Mouse (Mus musculus) forebrain, embryonic 13.5 days (tissue): ENCODE data around the gene Ifitm10. TPM values are rescaled to one million over a fixed set of nuclear protein-coding genes. Genes with fewer than 3 reads are reported as not detected.
A peak's percentile ranks its signal among the peaks of the same experiment; 100 is the strongest.

Source experiments
- ATAC-seq: fragments of 200-750 bp; cut with Nextera tagmentation; 2 replicates; pipeline ENCODE4 v1.8.0; 2017
- H3K27ac ChIP-seq: fragments of 300-500 bp; sonication (generic); 2 replicates; pipeline ENCODE4 v1.5.1; 2015; ENCODE audit warnings: inconsistent platforms, mild to moderate bottlenecking, moderate library complexity
- H3K27me3 ChIP-seq: fragments of 300-500 bp; sonication (generic); 2 replicates; pipeline ENCODE4 v1.6.1; 2015; ENCODE audit warnings: mild to moderate bottlenecking, inconsistent platforms
- H3K36me3 ChIP-seq: fragments of 300-500 bp; sonication (generic); 2 replicates; pipeline ENCODE4 v1.6.1; 2015; ENCODE audit warnings: mild to moderate bottlenecking, inconsistent platforms; ENCODE audit not compliant: poor library complexity, severe bottlenecking
- H3K4me1 ChIP-seq: fragments of 300-500 bp; sonication (generic); 2 replicates; pipeline ENCODE4 v1.6.1; 2015; ENCODE audit warnings: inconsistent platforms
- H3K4me2 ChIP-seq: fragments of 300-500 bp; sonication (generic); 2 replicates; pipeline ENCODE4 v1.6.1; 2015; ENCODE audit warnings: inconsistent platforms, mild to moderate bottlenecking, moderate library complexity
- H3K4me3 ChIP-seq: fragments of 300-500 bp; sonication (generic); 2 replicates; pipeline ENCODE4 v1.5.1; 2015; ENCODE audit warnings: mild to moderate bottlenecking, inconsistent platforms
- H3K9ac ChIP-seq: fragments of 300-500 bp; sonication (generic); 2 replicates; pipeline ENCODE4 v1.6.1; 2015; ENCODE audit warnings: mild to moderate bottlenecking, inconsistent platforms
- H3K9me3 ChIP-seq: fragments of 300-500 bp; sonication (generic); replicated peaks from 2 replicates; pipeline ENCODE4 v1.6.1; 2016; ENCODE audit warnings: inconsistent platforms
- WGBS: fragments of 180-500 bp; shearing (Covaris S2); methylation state at CpG from one replicate; pipeline ENCODE4 v1.1.7; 2015; 5-methylcytosine and 5-hydroxymethylcytosine counted together
- polyA plus RNA-seq: library from polyadenylated mRNA; unstranded; fragments of >200 nt; fragmentation: Nextera tagmentation; extraction: Ambion mirVana; gene quantifications from 2 replicates; pipeline ENCODE4 v1.2.1, GENCODE M21; 2015

The Ifitm10 gene
- polyA plus RNA-seq, 1 experiment from 2014 or later, result 0.96 TPM

- no peaks in the 10 kb centered on the region for H3K9me3 ChIP-seq
- ATAC-seq, result no peak
- H3K4me1 ChIP-seq, result peaks cover 13% of the 10 kb centered on the region; the same call in 1 of the 2 replicates
- H3K4me2 ChIP-seq, result no peak overlapping the region
- WGBS, result 92% methylated on average over 5 of the region's 5 CpGs
- no peak overlapping the region for H3K9ac ChIP-seq
- no peak overlapping the region for H3K27ac ChIP-seq
- no peak overlapping the region for H3K4me3 ChIP-seq
- peaks cover 50% of the 10 kb centered on the region for H3K27me3 ChIP-seq
- H3K36me3 ChIP-seq, result peaks cover 39% of the 10 kb centered on the region
Measured at GRCm38 (mm10) chr7:142374413-142375015, 961 bp upstream of the Ifitm10 start.

- H3K9ac ChIP-seq, result no peak overlapping the region
- peaks cover 55% of the 10 kb centered on the region for H3K27me3 ChIP-seq
- no peak for ATAC-seq
- no peak overlapping the region for H3K27ac ChIP-seq
- no peak overlapping the region for H3K4me3 ChIP-seq
- no peak overlapping the region for H3K4me2 ChIP-seq
- peaks cover 25% of the 10 kb centered on the region for H3K36me3 ChIP-seq
- WGBS, result 75% methylated on average over 5 of the region's 5 CpGs
- peaks cover 13% of the 10 kb centered on the region; the same call in 1 of the 2 replicates for H3K4me1 ChIP-seq
- H3K9me3 ChIP-seq, result no peaks in the 10 kb centered on the region
Measured at GRCm38 (mm10) chr7:142373039-142373438, 514 bp downstream of the Ifitm10 start.

DNA sequence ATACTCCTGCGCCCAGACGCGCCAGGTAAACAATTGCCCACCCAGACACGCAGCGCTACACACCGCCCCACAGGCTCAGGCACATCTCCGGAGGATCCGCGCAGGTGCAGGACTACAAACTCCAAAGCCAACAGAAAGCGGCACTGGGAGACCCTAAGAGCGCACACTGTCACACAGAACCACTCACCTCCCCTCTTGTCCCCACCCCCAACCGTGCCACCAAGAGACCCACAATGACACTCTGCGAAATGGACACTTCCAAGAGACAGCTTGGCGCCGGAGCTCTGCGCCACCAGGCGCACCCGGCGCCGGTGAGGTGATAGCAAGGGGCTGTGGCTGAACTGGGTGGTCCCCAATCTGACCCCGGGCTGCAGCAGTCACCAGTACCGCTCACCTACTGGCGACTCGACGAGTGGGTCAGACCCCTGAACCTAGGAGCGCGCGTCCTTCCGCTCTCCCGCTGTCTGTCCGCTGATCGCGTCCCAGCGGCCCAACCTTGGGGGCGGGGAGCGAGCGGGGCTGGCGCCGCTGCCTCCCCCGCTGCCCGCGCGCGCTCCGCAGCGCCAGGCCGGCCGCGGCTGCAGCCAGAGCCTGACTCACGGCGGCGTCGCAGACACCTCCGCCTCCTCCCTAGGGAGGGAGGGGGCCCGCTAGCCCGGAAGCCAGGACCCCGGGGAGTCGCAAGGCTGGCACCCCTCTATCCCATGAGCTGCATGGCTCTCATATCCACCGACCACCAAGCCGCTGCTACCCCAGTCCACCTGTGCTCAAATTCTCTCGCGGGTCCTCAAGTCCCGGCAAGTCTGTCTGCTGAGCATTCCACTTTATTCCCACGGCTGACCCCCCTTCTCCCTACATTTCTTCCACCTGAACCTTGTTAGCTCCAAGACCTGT is 1.5 kb downstream of the Ifitm10 start:
- peak overlapping the region; percentile 37 for H3K4me3 ChIP-seq
- peak overlapping the region; percentile 56 for H3K9ac ChIP-seq
- peak overlapping the region; percentile 63 for H3K4me2 ChIP-seq
- H3K36me3 ChIP-seq, result peaks cover 14% of the 10 kb centered on the region
- 2% methylated on average over 60 of the region's 64 CpGs for WGBS
- peaks cover 13% of the 10 kb centered on the region; the same call in 1 of the 2 replicates for H3K4me1 ChIP-seq
- peaks cover 61% of the 10 kb centered on the region for H3K27me3 ChIP-seq
- peak; percentile 30; the same call in 1 of the 2 replicates for ATAC-seq
- H3K27ac ChIP-seq, result no peak overlapping the region
- no peaks in the 10 kb centered on the region for H3K9me3 ChIP-seq

GRCm38 (mm10) chr7:142371398-142371767 is 2.2 kb downstream of the Ifitm10 start:
- Histone ChIP-seq H3K9ac (no peak overlapping the region), H3K4me2 (peak overlapping the region; percentile 63), H3K9me3 (no peaks in the 10 kb centered on the region), H3K4me1 (peaks cover 13% of the 10 kb centered on the region; the same call in 1 of the 2 replicates), H3K27ac (no peak overlapping the region), H3K27me3 (peaks cover 61% of the 10 kb centered on the region), H3K4me3 (peak overlapping the region; percentile 37), H3K36me3 (peaks cover 8% of the 10 kb centered on the region)
- 21% methylated on average over 11 of the region's 11 CpGs for WGBS
- ATAC-seq, result peak; percentile 13; the same call in 1 of the 2 replicates

DNA sequence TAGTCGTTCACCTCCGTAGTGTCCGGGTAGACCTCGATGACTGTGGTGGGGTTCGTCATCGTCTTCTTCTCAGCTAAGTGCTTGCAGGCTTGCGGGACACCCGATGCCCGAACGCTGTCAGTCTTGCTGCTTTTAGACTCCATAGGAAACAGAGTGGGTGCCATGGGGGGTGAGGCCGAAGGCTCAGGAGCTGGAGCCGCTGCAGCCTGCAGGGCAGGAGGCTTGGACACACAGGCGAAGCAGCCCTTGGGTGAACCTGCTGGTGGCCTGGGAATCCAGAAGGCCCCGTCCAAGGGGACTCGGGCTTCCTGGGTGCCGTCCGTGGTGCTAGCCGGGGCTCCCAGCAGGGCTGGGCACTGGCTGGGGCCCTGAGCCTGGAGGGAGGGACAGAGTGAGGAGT is 2.6 kb downstream of the Ifitm10 start:
- no peak for ATAC-seq
- peak overlapping the region; percentile 63; the same call in 1 of the 2 replicates for H3K4me2 ChIP-seq
- no peak overlapping the region for H3K4me3 ChIP-seq
- peaks cover 61% of the 10 kb centered on the region for H3K27me3 ChIP-seq
- peaks cover 13% of the 10 kb centered on the region; the same call in 1 of the 2 replicates for H3K4me1 ChIP-seq
- WGBS, result 79% methylated on average over 18 of the region's 18 CpGs
- peaks cover 3% of the 10 kb centered on the region for H3K36me3 ChIP-seq
- H3K9me3 ChIP-seq, result no peaks in the 10 kb centered on the region
- H3K9ac ChIP-seq, result no peak overlapping the region
- no peak overlapping the region for H3K27ac ChIP-seq

DNA sequence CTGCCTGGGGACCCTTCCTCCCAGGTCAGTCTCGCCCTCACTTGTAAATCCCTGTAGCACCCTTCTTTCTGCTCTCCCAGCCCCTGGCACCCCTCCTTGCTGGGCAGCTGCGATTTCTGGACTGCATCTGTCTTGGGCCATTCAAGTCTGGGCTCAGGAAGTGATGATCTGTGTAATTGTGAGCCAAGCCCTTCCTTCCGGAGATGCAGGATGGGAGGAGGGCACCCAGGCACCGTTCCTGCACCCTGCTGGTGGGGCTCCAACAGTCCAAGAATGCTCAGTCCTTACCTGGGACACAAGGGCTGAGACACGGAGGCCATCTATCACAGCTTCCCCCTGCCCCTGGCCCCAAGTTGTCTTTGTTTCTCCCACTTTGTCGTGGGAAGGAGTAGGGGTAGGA is 3.7 kb downstream of the Ifitm10 start:
- H3K27me3 ChIP-seq, result peaks cover 61% of the 10 kb centered on the region
- H3K9me3 ChIP-seq, result no peaks in the 10 kb centered on the region
- no peaks in the 10 kb centered on the region for H3K36me3 ChIP-seq
- ATAC-seq, result no peak
- H3K9ac ChIP-seq, result no peak overlapping the region
- H3K4me2 ChIP-seq, result no peak overlapping the region
- 69% methylated on average over 6 of the region's 6 CpGs for WGBS
- H3K4me1 ChIP-seq, result peaks cover 13% of the 10 kb centered on the region; the same call in 1 of the 2 replicates
- no peak overlapping the region for H3K4me3 ChIP-seq
- no peak overlapping the region for H3K27ac ChIP-seq

DNA sequence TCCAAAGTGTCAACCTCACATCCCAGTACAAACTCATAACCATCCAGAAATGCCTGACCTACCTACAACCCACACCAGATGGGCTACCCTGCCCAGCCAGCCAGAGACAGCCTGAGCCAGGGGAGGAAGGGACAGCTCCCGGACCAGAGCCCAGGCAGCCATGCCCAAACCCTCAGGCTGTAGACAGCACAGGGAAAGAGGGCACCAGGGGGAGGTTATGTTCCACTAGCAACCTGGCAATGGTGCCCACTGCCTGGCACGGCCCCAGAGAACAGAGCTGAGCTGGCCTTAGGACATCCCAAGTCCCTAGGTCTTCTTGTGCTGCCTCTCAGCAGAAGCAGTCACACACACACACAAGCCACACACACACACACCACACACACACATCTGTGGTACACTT is 4.7 kb downstream of the Ifitm10 start:
- peaks cover 13% of the 10 kb centered on the region; the same call in 1 of the 2 replicates for H3K4me1 ChIP-seq
- H3K36me3 ChIP-seq, result no peaks in the 10 kb centered on the region
- H3K9ac ChIP-seq, result no peak overlapping the region
- no peak overlapping the region for H3K4me2 ChIP-seq
- no peak overlapping the region for H3K27ac ChIP-seq
- H3K27me3 ChIP-seq, result peaks cover 54% of the 10 kb centered on the region
- H3K4me3 ChIP-seq, result no peak overlapping the region
- no peak for ATAC-seq
- WGBS, result 90% methylated on average over 2 of the region's 2 CpGs
- no peaks in the 10 kb centered on the region for H3K9me3 ChIP-seq

DNA sequence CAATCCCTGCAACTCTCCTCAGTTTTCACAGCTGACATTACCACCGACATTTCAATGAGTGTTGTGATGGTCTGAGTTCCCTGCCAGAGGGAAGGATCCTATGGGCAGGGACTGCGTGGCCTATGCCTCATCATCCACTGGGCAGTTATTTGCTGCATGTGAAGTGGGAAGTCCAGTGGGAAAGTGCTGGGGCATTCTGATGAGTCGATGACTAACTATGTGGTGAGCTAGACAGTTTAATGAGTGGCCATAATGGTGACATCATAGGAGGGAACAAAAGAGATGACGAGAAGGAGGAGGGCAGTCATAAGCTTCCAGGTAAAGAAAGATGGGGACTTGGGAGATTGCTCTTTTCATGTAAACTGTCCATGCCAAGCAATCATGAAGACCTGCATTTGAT is 10.4 kb downstream of the Ifitm10 start:
- 76% methylated on average over 4 of the region's 4 CpGs for WGBS
- no peak overlapping the region for H3K4me3 ChIP-seq
- no peaks in the 10 kb centered on the region for H3K9me3 ChIP-seq
- ATAC-seq, result no peak
- no peaks in the 10 kb centered on the region for H3K36me3 ChIP-seq
- H3K27ac ChIP-seq, result no peak overlapping the region
- H3K4me1 ChIP-seq, result no peaks in the 10 kb centered on the region
- no peak overlapping the region for H3K4me2 ChIP-seq
- 0 out of 2 replicates have a peak, but pooled peaks cover 7% of the 10 kb centered on the region for H3K27me3 ChIP-seq
- no peak overlapping the region for H3K9ac ChIP-seq

DNA sequence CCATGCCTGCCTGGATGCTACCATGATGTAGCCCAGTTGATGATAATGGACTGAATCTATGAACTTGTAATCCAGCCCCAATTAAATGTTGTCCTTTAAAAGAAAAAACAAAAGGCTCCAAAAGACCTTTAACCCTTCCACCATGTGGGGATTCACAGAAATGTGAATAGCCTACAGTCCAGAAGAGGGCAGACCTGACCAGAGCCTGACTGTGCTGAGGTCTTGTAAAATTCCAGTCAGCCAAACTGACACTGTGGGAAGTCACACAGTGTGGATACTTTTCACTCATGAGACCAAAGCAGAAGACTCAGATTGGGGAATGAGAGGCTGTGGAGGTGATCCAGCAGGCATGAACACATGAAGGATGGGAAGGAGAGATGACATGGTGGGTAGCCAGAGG is 12.8 kb downstream of the Ifitm10 start:
- no peak for ATAC-seq
- Histone ChIP-seq H3K4me1 (no peaks in the 10 kb centered on the region), H3K4me2 (no peak overlapping the region), H3K36me3 (no peaks in the 10 kb centered on the region), H3K9ac (no peak overlapping the region), H3K9me3 (no peaks in the 10 kb centered on the region), H3K27me3 (no peaks in the 10 kb centered on the region), H3K4me3 (no peak overlapping the region), H3K27ac (no peak overlapping the region)

DNA sequence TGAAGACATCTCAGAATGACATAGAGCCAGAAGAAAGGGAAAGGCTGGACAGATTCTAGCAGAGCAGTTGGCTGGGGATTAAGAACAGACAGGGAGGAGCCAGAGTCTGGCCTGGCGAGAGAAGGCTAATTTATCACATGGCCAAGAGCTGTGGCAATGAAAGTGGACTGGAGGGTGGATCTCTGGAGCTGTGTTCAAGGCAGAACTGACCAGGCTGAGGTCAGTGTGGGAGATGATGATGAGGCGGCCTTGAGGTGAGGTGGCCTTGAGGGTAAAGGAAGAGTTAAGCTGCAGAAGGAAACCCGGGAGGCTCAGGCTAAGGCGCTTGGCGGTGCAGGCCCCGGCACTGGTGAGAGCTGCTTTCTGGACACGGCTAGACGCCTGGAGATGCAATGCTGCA is 14.4 kb downstream of the Ifitm10 start:
- Histone ChIP-seq H3K36me3 (no peaks in the 10 kb centered on the region), H3K27ac (no peak overlapping the region), H3K4me1 (no peaks in the 10 kb centered on the region), H3K27me3 (no peaks in the 10 kb centered on the region), H3K9me3 (no peaks in the 10 kb centered on the region), H3K4me3 (no peak overlapping the region), H3K4me2 (no peak overlapping the region), H3K9ac (no peak overlapping the region)
- 76% methylated on average over 8 of the region's 8 CpGs for WGBS
- no peak for ATAC-seq

- Histone ChIP-seq H3K27ac (no peak overlapping the region), H3K4me1 (no peaks in the 10 kb centered on the region), H3K36me3 (no peaks in the 10 kb centered on the region), H3K4me3 (no peak overlapping the region), H3K4me2 (no peak overlapping the region), H3K9ac (no peak overlapping the region), H3K27me3 (no peaks in the 10 kb centered on the region), H3K9me3 (no peaks in the 10 kb centered on the region)
- 87% methylated on average over 3 of the region's 3 CpGs for WGBS
- no peak for ATAC-seq
Measured at GRCm38 (mm10) chr7:142357566-142357965, 16.0 kb downstream of the Ifitm10 start.

- Histone ChIP-seq H3K9me3 (no peaks in the 10 kb centered on the region), H3K4me2 (no peak overlapping the region), H3K4me1 (peaks cover 13% of the 10 kb centered on the region), H3K9ac (no peak overlapping the region), H3K4me3 (no peak overlapping the region), H3K27me3 (no peaks in the 10 kb centered on the region), H3K27ac (no peak overlapping the region), H3K36me3 (no peaks in the 10 kb centered on the region)
- no peak for ATAC-seq
- WGBS, result 86% methylated on average over 8 of the region's 8 CpGs
Measured at GRCm38 (mm10) chr7:142354661-142355233, 18.8 kb downstream of the Ifitm10 start.
